Mouse (Mus musculus) heart, adult 18-20 months (tissue): ENCODE data around the gene Cd164. TPM values are rescaled to one million over a fixed set of nuclear protein-coding genes. Genes with fewer than 3 reads are reported as not detected.
A peak's percentile ranks its signal among the peaks of the same experiment; 100 is the strongest.

ENCODE experiments used
- DNase-seq, 2 experiments: peaks; one replicate each; pipeline ENCODE4 v3.0.0; 2021 to 2022; ENCODE audit warnings: mixed read lengths in 1 of 2
- long read RNA-seq, 2 experiments: library from polyadenylated mRNA; stranded (forward); transcript quantifications; one replicate each; pipeline ENCODE4 v2.0.0; 2021
- total RNA-seq, 2 experiments: library from RNA; stranded (reverse); gene quantifications; 2 replicates each; pipeline ENCODE4 v1.2.3; 2021

Gene Cd164
- total RNA-seq = 100 to 1,000 TPM; 131 to 151 TPM
- long read RNA-seq, experiment 1, transcript Cd164-201 (6 exons, 2,922 nt) = major isoform, 46 of 54 reads
- long read RNA-seq, experiment 1, partial matches to known transcripts = 0 of 54 reads
- long read RNA-seq, experiment 1, other reads (novel, unspliced or antisense) = 8 of 54 reads
- long read RNA-seq, experiment 2, transcript Cd164-201 (6 exons, 2,922 nt) = major isoform, 20 of 21 reads
- long read RNA-seq, experiment 2, partial matches to known transcripts = 0 of 21 reads
- long read RNA-seq, experiment 2, other reads (novel, unspliced or antisense) = 1 of 21 reads

- DNase-seq = peak; percentile 92 to 95
Measured at GRCm38 (mm10) chr10:41518981-41519618, at the start of gene Cd164. Cd164 (plus strand) TSS chr10:41519414.

DNA sequence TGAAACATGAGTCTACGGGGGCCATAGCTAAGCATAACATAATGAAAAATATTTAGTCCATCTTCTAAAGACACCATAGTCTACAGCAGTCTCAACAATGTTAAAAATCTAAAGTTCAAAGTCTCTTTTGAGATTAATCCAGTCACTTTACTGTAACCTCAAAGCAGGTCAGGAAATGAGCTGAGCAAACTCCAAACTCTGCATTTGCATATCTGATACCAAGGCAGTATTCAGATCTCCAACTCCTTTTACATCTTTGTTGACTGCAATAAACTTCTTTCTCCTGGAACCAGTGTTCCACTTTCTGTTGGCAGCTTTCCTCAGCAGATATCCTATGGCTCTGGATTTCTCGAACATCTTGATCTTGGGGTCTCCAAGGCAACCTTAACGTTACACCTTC, 48.5 kb upstream of the Cd164 start:
- DNase-seq = no peak

GRCm38 (mm10) chr10:41472534-41472933, 46.7 kb upstream of the Cd164 start:
- DNase-seq = no peak

DNA sequence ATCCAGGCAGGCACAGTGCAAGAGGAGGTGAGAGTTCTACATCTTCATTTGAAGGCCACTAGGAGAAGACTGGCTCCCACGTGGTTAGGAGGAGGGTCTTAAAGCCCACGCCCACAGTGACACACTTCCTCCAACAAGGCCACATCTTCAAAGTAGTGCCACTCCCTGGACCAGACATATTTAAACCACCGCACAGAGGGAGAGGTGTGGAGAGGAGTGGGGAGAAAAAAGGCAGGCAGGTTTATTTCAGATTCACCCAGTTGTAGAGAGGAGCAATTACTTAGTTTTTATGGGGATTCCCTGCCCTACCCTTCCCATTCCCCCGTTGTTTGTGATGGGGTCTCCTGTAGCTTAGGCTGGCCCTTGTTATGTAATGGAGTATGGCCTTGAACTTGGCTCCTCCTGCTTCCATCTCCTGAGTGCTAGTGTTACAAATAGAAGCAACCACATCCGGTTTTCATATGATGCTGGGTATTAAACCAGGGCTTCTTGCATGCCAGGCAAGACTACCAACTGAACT, 46.2 kb upstream of the Cd164 start:
- DNase-seq = no peak

DNA sequence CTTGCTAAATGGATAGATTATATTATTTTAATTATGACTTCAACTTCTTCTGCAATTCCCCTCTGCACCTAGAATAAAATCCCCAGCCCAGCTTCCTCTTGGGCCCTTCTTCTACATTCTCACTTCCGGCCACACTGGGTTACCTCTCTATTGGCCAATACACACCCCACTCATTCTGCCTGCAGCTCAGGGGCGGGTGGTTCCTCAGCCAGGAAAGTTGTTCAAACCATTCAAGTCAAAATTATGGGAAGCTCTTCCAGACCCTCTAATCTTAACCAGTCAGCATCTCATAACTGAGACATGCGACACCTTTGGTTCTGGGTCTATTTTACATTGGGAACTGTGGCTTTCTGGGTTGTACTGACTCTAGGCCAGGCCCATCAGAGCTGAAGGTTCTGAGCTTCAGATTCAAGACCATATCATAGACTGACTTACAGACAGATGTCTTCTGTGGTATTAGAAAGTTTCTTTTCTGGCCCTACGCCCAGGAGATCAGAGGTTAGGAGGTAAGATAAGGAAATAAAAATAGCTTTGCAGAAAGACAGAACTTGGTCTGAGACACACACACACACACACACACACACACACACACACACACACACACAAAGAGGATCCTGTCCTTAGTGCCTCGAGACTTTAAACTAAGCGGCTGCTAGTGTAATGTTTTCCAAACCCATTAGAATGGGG, 45.3 kb upstream of the Cd164 start:
- DNase-seq = peak; percentile 81 to 86

DNA sequence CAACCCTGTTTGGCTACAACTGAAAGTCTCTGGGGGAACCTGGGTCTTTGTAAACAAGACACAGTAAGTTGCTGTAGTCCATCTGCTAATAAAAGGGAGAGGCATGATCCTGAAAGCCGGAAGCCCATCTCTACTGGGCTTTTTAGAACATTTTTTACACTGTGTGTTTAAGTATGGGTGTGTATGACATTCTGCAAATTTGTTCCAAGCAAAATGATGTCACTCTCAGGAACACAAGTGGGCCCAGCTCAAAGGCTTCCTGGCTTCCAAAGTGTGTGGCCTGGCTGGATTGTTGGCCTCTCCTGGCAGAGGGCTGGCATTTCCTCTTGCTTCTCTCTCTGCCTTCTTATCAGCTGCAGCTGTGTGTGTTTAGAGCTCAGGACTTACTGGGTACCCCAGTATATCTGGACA, 44.2 kb upstream of the Cd164 start:
- peak; percentile 62 to 70 for DNase-seq

DNA sequence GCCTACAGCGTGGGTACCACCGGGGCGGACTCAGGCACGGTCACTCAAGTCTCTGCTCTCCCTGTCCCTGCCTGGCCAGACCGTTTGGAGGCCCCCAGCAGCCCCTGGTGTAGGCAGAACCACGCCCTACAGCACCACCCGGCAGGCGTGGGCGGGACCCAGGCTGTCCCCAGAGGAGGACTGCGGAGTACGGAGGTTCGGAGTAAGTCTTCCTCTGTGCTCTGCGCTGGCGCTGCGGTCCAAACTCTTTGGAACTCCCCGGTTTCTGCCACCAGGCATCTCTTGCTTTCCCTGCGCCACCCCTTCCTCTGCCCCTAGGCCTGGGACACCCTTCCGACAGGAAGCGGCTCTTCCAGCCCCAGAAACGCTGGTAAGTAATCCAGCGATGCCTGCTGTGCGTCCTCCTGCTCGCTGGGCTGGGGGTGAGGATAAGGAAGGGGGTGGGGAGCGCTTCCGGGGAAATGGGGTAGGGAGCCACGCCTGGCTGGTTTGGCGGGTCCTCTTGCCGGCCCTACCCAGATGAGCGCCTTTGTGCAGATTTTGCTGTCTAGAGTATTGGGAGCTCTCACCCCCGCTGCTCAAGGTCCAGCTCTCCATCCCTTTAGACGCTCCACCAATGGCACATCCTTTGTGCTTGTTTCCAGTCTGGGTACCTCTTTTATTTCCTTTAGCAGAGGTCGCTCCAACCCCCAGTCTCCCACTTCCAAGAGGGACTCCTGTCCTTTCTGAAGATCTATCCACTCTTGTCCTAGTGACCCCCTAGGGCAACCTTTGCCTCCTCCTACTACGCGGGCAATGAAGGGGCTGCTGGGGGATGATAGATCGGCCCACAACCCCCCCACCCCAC, 42.8 kb upstream of the Cd164 start, which contains the start of gene Mical1:
Gene Mical1, plus strand, starts transcription at position 144 of the 847 bp plus-strand sequence.
- peak; percentile 86 to 88 for DNase-seq

- DNase-seq = no peak
Measured at GRCm38 (mm10) chr10:41477018-41477277, 42.3 kb upstream of the Cd164 start.

DNA sequence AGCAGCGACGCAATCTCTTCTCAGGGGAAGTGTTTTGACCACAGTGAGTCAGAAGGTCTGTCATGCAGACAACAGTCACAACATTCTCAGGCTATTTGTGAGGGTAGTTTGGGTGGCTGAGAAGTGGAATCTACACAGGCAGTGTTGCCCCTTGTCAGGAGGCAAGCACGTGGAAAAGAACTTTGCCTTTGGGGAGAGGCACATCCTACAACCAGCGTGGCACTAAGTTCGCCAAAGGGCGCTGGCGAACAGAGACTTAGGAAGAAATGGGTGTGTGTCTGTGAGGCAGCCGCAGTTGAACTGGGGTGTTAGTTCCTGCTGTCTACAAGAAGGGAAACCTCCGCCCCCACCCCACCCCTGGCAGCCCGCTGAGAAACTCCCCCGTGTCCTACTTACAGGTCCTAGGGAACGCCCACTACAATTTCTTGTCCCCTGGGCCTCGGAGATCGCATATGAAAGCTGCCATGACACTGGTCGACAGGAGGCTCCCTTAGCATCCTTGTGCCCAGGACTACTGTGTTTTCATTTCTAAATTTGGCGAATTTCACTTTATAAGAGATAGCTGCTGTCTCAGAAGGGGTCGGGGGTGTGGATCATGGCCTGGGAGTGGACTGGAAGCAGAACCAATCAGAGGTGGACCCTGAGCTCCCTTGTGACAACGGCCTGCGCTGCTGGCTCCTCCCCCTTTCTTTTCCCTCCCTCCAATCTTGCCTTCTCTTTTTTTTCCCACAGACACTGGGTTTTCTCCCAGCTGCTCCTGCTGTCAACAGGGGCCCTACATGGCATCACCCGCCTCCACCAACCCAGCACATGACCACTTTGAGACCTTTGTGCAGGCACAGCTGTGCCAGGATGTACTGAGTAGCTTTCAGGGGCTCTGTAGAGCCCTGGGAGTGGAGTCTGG, 41.7 kb upstream of the Cd164 start:
- DNase-seq = peak; percentile 83 to 92

DNA sequence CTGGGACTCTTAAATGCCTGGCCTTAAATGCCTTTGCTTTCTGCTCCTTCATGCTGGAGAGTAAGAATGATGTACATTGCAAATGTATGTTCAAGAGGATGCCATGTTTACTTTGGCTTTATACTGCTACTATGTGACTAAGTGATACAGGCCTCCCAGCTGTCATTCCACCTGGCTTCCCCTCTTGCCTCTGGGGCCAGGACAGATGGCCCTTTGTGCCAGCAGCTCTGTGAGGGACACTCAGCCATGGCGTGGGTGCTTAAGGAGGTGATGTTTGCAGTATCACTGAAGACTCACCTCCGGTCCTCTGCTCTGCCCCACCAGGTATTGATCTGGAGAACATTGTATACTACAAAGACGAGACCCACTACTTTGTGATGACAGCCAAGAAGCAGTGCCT, 39.3 kb upstream of the Cd164 start:
- no peak for DNase-seq

DNA sequence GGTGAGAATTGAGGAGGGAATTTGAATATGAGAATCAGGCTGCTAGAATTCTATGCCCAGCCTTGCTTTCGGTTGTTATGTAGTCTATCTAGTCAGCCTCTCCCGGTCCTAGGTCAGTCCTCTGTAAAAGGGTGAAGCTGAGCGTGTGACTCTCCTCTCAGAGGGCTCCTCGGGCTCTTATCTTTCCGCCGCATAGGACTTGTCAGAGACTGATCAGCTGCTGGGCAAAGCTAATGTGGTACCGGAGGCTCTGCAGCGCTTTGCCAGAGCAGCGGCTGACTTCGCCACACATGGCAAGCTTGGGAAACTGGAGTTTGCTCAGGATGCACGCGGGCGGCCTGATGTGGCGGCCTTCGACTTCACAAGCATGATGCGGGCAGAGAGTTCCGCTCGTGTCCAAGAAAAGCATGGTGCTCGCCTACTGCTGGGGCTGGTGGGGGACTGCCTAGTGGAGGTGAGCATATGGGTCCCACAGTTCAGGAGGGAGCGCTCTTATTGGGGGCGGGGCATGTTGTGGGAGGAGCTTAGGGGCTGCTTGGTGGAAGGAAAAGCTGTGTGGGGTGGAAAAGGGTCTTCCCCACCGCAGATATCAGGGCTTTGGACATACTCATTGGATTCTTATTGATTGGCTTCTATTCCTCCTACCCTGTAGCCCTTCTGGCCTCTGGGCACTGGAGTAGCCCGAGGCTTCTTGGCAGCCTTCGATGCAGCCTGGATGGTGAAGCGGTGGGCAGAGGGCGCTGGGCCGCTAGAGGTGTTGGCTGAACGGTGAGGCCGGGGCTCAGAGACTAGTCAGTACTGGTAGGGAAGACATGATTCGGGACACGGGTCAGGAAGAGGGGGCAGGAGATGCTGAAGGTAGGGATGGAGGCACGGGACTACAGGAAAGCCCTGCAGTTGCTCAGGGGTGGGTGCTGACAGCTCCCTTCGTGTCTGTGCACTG, 38.0 kb upstream of the Cd164 start:
- no peak for DNase-seq

GRCm38 (mm10) chr10:41482446-41482845, 36.8 kb upstream of the Cd164 start:
- no peak for DNase-seq

DNA sequence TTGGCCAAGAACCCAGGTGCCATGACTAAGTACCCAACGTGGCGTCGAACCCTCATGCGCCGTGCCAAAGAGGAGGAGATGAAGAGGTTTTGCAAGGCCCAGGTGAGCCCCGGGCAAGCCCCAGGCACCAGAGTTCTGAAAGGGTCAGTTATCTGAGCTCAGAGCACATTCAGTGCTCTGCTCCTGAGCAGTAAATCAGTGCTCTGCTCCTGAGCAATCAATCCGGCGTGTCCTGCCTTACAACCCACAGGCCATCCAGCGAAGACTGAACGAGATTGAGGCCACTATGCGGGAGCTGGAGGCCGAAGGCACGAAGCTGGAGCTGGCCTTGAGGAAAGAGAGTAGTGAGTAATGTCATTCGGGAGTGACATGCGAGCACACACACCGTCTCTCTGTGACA, 33.4 kb upstream of the Cd164 start:
- DNase-seq = no peak

GRCm38 (mm10) chr10:41486506-41487170, 32.6 kb upstream of the Cd164 start:
- DNase-seq = no peak

DNA sequence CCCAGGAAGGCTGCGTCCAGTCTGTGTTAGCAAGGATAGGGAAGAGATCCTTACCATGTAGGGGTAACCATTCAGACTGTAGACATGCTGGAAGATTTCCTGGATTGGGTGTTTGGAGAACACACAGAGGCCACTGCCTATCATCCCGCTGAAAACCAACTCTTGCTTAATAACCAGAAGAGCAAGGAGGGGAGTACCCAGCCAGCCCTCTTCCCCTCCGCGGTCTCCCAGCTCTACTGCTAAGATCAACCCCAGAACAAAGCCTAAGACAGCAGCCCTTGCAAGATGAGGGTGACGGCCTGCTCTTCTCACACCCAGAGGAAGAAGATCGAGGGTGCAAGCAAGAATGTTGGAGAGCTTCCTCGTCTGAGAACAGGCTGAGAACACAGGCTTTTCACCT, 30.3 kb upstream of the Cd164 start:
- no peak for DNase-seq

DNA sequence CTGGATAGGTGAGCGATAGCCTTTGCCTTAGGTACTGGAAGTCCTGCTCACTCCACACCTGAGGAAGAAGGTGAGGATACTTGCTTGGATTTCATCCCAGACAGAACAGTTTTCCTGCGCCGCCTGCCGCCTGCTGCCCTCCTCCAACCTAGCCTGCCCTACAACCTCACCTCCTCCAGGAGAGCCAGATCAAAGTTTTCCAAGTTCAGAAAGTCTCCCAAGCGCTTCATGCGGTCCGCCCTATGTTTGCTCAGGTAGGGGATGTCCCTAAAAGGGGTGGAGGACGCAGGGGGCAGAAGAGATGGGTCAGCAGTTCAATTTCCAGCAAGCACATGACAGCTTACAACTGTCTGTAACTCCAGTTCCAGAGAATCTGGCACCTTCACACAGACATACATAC, 29.9 kb upstream of the Cd164 start:
- peak in 1 of 2 experiments; percentile 38 for DNase-seq

- peak; percentile 97 to 99 for DNase-seq
Measured at GRCm38 (mm10) chr10:41489708-41490517, 29.3 kb upstream of the Cd164 start, which contains the start of the genes Smpd2 and Ppil6. Smpd2 (minus strand) TSS chr10:41490369. Ppil6 (plus strand) TSS chr10:41490439.

DNA sequence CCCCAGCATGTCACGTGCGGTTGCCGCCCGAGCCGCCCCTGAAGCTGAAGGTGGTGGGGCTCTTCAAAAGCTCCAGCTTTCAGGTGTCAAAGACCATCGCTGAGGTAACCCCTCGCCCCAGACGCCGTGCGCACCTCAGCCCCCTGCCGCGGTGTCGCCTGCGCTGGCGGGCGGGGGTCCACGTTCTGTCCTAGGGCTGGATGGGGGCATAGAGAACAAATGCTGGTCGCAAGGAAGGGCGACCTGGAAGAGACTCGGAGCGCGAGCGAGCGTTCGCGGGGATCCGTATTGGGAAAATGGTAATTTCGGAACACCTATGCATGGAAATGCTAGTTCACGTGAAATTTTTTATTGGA, 28.7 kb upstream of the Cd164 start:
- DNase-seq = no peak

DNA sequence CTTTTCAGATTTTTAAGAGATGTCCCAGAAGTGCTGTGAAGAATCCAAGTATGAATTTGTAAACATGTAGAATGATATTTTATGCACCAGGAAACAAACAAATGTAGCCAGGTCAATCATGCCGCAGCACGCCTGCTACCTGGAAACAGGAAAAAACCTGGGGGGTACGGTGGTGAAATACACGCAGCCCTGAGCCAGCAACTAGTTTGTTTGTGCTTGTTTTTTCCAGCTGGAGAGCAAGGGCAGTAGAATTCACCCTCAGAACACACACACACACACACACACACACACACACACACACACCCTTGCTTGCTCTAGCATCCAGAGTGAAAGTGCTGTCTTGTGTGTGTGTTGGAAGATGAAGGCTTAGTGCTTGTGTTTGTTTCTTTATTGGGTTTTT, 28.1 kb upstream of the Cd164 start:
- DNase-seq = no peak
